ENCODE assay signal across 10 mouse cellular contexts in the genomic region with DNA sequence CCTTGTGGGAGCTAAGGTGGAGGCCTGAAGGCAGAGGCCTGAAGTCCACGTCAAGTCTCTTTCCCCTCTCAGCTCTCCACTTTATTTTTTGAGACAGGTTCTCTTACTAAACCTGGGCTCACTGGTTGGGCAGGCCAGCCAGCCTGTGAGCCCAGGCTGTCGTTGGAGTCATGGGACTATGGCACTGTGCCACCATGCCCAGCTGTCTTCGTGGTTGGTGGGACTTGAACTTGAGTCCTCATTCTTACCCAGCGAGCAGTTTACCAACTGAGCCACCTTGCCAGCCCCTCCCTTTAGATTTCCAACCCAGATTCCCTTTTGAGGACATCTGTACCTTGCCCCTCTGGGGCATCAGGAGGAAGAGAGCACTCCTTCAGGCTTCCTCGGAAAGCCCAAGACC. TPM values are rescaled to one million over a fixed set of nuclear protein-coding genes. Genes with fewer than 3 reads are reported as not detected.
A peak's percentile ranks its signal among the peaks of the same experiment; 100 is the strongest.
DNase-seq lines count a peak whose midpoint lies in the region; ATAC-seq and TF ChIP-seq lines count a peak whose summit lies in the region.
"Had no signal": no experiment of that assay in that cellular context is flagged by ENCODE, and none has a peak within 500 bp of the region (broad histone marks: within the 10 kb centered on the region; RNA-seq: fewer than 3 reads in every experiment).

No protein-coding gene starts in this region.

- H3K9ac ChIP-seq in forebrain, postnatal 0 days: no peak overlapping the region
- no peak overlapping the region for H3K9ac ChIP-seq in intestine, embryonic 16.5 days (ENCODE audit: low read depth, low read length)
- H3K9ac ChIP-seq in intestine, embryonic 15.5 days: no peak overlapping the region
- H3K9ac ChIP-seq in neural tube, embryonic 13.5 days: no peak overlapping the region
- H3K9ac ChIP-seq in stomach, embryonic 15.5 days: no peak overlapping the region
- no peak overlapping the region for H3K9ac ChIP-seq in liver, postnatal 0 days (replicated peaks)

- peak overlapping the region; percentile 81 for H3K27ac ChIP-seq in forebrain, embryonic 10.5 days
- H3K27ac ChIP-seq in forebrain, postnatal 0 days (ENCODE audit: low read depth, low read length): no peak overlapping the region
- peak overlapping the region; percentile 5; the same call in 1 of the 2 replicates for H3K27ac ChIP-seq in intestine, embryonic 16.5 days (ENCODE audit: low read length)
- H3K27ac ChIP-seq in intestine, embryonic 15.5 days: no peak overlapping the region
- peak overlapping the region; percentile 61; the same call in 1 of the 2 replicates for H3K27ac ChIP-seq in neural tube, embryonic 13.5 days (replicated peaks)
- peak overlapping the region; percentile 59 for H3K27ac ChIP-seq in stomach, embryonic 15.5 days
- H3K27ac ChIP-seq in liver, postnatal 0 days (ENCODE audit: low read depth): no peak overlapping the region

- H3K4me2 ChIP-seq in forebrain, postnatal 0 days (ENCODE audit: low read depth): no peak overlapping the region
- no peak overlapping the region for H3K4me2 ChIP-seq in intestine, embryonic 16.5 days (ENCODE audit: low read depth, low read length)
- no peak overlapping the region for H3K4me2 ChIP-seq in intestine, embryonic 15.5 days (replicated peaks)
- no peak overlapping the region for H3K4me2 ChIP-seq in neural tube, embryonic 13.5 days
- no peak overlapping the region for H3K4me2 ChIP-seq in stomach, embryonic 15.5 days
- H3K4me2 ChIP-seq in liver, postnatal 0 days (ENCODE audit: low read depth, low read length): no peak overlapping the region

- 89% methylated on average over 5 of the region's 5 CpGs for WGBS in forebrain, embryonic 10.5 days
- WGBS in forebrain, postnatal 0 days: 72% methylated on average over 5 of the region's 5 CpGs
- WGBS in intestine, embryonic 16.5 days: 75% methylated on average over 5 of the region's 5 CpGs
- 71% methylated on average over 5 of the region's 5 CpGs for WGBS in intestine, embryonic 15.5 days
- WGBS in neural tube, embryonic 13.5 days: 73% methylated on average over 5 of the region's 5 CpGs
- WGBS in stomach, embryonic 15.5 days: 77% methylated on average over 5 of the region's 5 CpGs
- WGBS in liver, postnatal 0 days (ENCODE audit: insufficient replicate concordance): 64% methylated on average over 5 of the region's 5 CpGs

- DNase-seq in forebrain, embryonic 10.5 days (ENCODE audit: extremely low spot score, low spot score): no peak
- DNase-seq in forebrain, postnatal 0 days: no peak
- no peak for DNase-seq in neural tube, embryonic 10.5 days (ENCODE audit: extremely low spot score, low spot score)
- DNase-seq in liver, postnatal 0 days: no peak
- DNase-seq: lung, postnatal 14 days; thymus, postnatal 14 days had no signal

- peaks cover 53% of the 10 kb centered on the region for H3K4me1 ChIP-seq in forebrain, embryonic 10.5 days
- H3K4me1 ChIP-seq in forebrain, postnatal 0 days (ENCODE audit: insufficient read depth): peaks cover 7% of the 10 kb centered on the region; the same call in 1 of the 2 replicates
- H3K4me1 ChIP-seq in intestine, embryonic 16.5 days (ENCODE audit: control insufficient read depth, insufficient read depth, low read length): peaks cover 21% of the 10 kb centered on the region
- peaks cover 24% of the 10 kb centered on the region; the same call in 1 of the 2 replicates for H3K4me1 ChIP-seq in intestine, embryonic 15.5 days (replicated peaks)
- peaks cover 50% of the 10 kb centered on the region for H3K4me1 ChIP-seq in neural tube, embryonic 13.5 days (replicated peaks)
- peaks cover 31% of the 10 kb centered on the region for H3K4me1 ChIP-seq in stomach, embryonic 15.5 days
- H3K4me1 ChIP-seq in liver, postnatal 0 days (ENCODE audit: insufficient read depth): peaks cover 5% of the 10 kb centered on the region; the same call in 1 of the 2 replicates

- no peak for TF ChIP-seq EP300 in liver, postnatal 0 days (IDR thresholded peaks at IDR 0.05; ENCODE audit: low read depth)

- H3K27me3 ChIP-seq in forebrain, embryonic 10.5 days (ENCODE audit: poor library complexity, severe bottlenecking): no peaks in the 10 kb centered on the region
- H3K27me3 ChIP-seq in forebrain, postnatal 0 days (ENCODE audit: insufficient read depth, low read length): no peaks in the 10 kb centered on the region
- H3K27me3 ChIP-seq in intestine, embryonic 16.5 days (replicated peaks; ENCODE audit: control insufficient read depth, insufficient read depth, low read length): no peaks in the 10 kb centered on the region
- H3K27me3 ChIP-seq in intestine, embryonic 15.5 days (replicated peaks): no peaks in the 10 kb centered on the region
- H3K27me3 ChIP-seq in neural tube, embryonic 13.5 days: no peaks in the 10 kb centered on the region
- no peaks in the 10 kb centered on the region for H3K27me3 ChIP-seq in stomach, embryonic 15.5 days (replicated peaks)
- no peaks in the 10 kb centered on the region for H3K27me3 ChIP-seq in liver, postnatal 0 days (ENCODE audit: insufficient read depth, low read length)

- H3K9me3 ChIP-seq in forebrain, embryonic 10.5 days: no peaks in the 10 kb centered on the region
- no peaks in the 10 kb centered on the region for H3K9me3 ChIP-seq in forebrain, postnatal 0 days (ENCODE audit: low read length)
- no peaks in the 10 kb centered on the region for H3K9me3 ChIP-seq in intestine, embryonic 16.5 days (ENCODE audit: control insufficient read depth, low read length)
- no peaks in the 10 kb centered on the region for H3K9me3 ChIP-seq in intestine, embryonic 15.5 days
- no peaks in the 10 kb centered on the region for H3K9me3 ChIP-seq in neural tube, embryonic 13.5 days
- H3K9me3 ChIP-seq in stomach, embryonic 15.5 days: no peaks in the 10 kb centered on the region
- no peaks in the 10 kb centered on the region for H3K9me3 ChIP-seq in liver, postnatal 0 days (ENCODE audit: low read length)

- ATAC-seq in forebrain, postnatal 0 days: no peak
- ATAC-seq in intestine, embryonic 16.5 days: no peak
- ATAC-seq in intestine, embryonic 15.5 days: no peak
- no peak for ATAC-seq in neural tube, embryonic 13.5 days (ENCODE audit: low read depth)
- ATAC-seq in stomach, embryonic 15.5 days (ENCODE audit: insufficient read depth, low FRiP score, low read depth): no peak
- no peak for ATAC-seq in liver, postnatal 0 days

- peaks cover 19% of the 10 kb centered on the region for H3K36me3 ChIP-seq in forebrain, embryonic 10.5 days (replicated peaks)
- H3K36me3 ChIP-seq in forebrain, postnatal 0 days (ENCODE audit: insufficient read depth): no peaks in the 10 kb centered on the region
- H3K36me3 ChIP-seq in intestine, embryonic 16.5 days (ENCODE audit: control insufficient read depth, insufficient read depth, low read length): no peaks in the 10 kb centered on the region
- H3K36me3 ChIP-seq in intestine, embryonic 15.5 days: no peaks in the 10 kb centered on the region
- H3K36me3 ChIP-seq in neural tube, embryonic 13.5 days: no peaks in the 10 kb centered on the region
- H3K36me3 ChIP-seq in stomach, embryonic 15.5 days: 0 out of 2 replicates have a peak, but pooled peaks cover 2% of the 10 kb centered on the region
- no peaks in the 10 kb centered on the region for H3K36me3 ChIP-seq in liver, postnatal 0 days (replicated peaks; ENCODE audit: insufficient read depth, low read length)

- no peak for TF ChIP-seq CTCF in forebrain, postnatal 0 days (IDR thresholded peaks at IDR 0.05; ENCODE audit: low read depth)
- no peak for TF ChIP-seq CTCF in liver, postnatal 0 days (IDR thresholded peaks at IDR 0.05; ENCODE audit: low read depth)

- no peak overlapping the region for H3K4me3 ChIP-seq in forebrain, embryonic 10.5 days
- H3K4me3 ChIP-seq in forebrain, postnatal 0 days (ENCODE audit: low read depth, low read length): no peak overlapping the region
- no peak overlapping the region for H3K4me3 ChIP-seq in intestine, embryonic 16.5 days (ENCODE audit: low read length)
- no peak overlapping the region for H3K4me3 ChIP-seq in intestine, embryonic 15.5 days (replicated peaks)
- H3K4me3 ChIP-seq in neural tube, embryonic 13.5 days: no peak overlapping the region
- H3K4me3 ChIP-seq in stomach, embryonic 15.5 days (replicated peaks): no peak overlapping the region
- H3K4me3 ChIP-seq in liver, postnatal 0 days (ENCODE audit: low read depth, low read length): no peak overlapping the region

RNA-seq across cellular contexts. Expression of gene Ctdspl, which starts 47.3 kb away (rescaled TPM):
- 7.2 and 7.3 TPM in 2 replicates for polyA plus RNA-seq in forebrain, embryonic 10.5 days (2016; fragmentation: Nextera tagmentation; extraction: Ambion mirVana)
- total RNA-seq in forebrain, postnatal 0 days (2014; rRNA removed): 7.8 and 7.9 TPM in 2 replicates
- polyA plus RNA-seq in forebrain, postnatal 0 days (2015; fragmentation: Nextera tagmentation; extraction: Ambion mirVana): 1.9 and 4.6 TPM in 2 replicates
- 17.6 and 18.8 TPM in 2 replicates for polyA plus RNA-seq in intestine, embryonic 16.5 days (2015; fragmentation: Nextera tagmentation; extraction: Ambion mirVana)
- 16.9 and 18.4 TPM in 2 replicates for polyA plus RNA-seq in intestine, embryonic 15.5 days (2015; fragmentation: Nextera tagmentation; extraction: Ambion mirVana)
- 6.8 and 8.0 TPM in 2 replicates for polyA plus RNA-seq in neural tube, embryonic 13.5 days (2015; fragmentation: Nextera tagmentation; extraction: Ambion mirVana)
- polyA plus RNA-seq in stomach, embryonic 15.5 days (2015; fragmentation: Nextera tagmentation; extraction: Ambion mirVana): 16.7 and 17.4 TPM in 2 replicates
- polyA plus RNA-seq in liver, postnatal 0 days (2015; fragmentation: Nextera tagmentation; extraction: Ambion mirVana): 2.2 and 2.4 TPM in 2 replicates

Comparison
In these comparisons a context has a peak if more than half of its experiments do, and no peak if none do; other contexts are left out.
1. H3K27ac ChIP-seq: peak in forebrain, embryonic 10.5 days (single experiment), intestine, embryonic 16.5 days (single experiment), neural tube, embryonic 13.5 days (single experiment) and stomach, embryonic 15.5 days (single experiment); none in forebrain, postnatal 0 days (single experiment), intestine, embryonic 15.5 days (single experiment) and liver, postnatal 0 days (single experiment).